Mouse (Mus musculus) CH12F3 (cell line): Measurements from ENCODE around the gene Prkca.

ENCODE experiments used
- in situ Hi-C: fragments of 300-500 bp; cut with MboI; formaldehyde crosslinking; loops from 2 replicates; pipeline ENCODE4 v1.14.3; 2020; ENCODE audit warnings: low sequenced_read_pairs

Gene Prkca

GRCm38 (mm10) chr11:107969943-107970342, 373.8 kb downstream of the Prkca start:
- in situ Hi-C loops, result no loop called here

GRCm38 (mm10) chr11:107968147-107968546, 375.6 kb downstream of the Prkca start:
- in situ Hi-C loops, result no loop called here

- in situ Hi-C loops, result no loop called here
Measured at GRCm38 (mm10) chr11:107966229-107966628, 377.5 kb downstream of the Prkca start.

- in situ Hi-C loops, result no loop called here
Measured at GRCm38 (mm10) chr11:107965449-107965848, 378.3 kb downstream of the Prkca start.

GRCm38 (mm10) chr11:107957566-107958350, 386.0 kb downstream of the Prkca start:
- in situ Hi-C loops, result no loop called here

GRCm38 (mm10) chr11:107955191-107956062, 388.3 kb downstream of the Prkca start:
- in situ Hi-C loops, result no loop called here

GRCm38 (mm10) chr11:107951431-107951830, 392.3 kb downstream of the Prkca start:
- in situ Hi-C loops, result no loop called here

- in situ Hi-C loops, result no loop called here
Measured at GRCm38 (mm10) chr11:107950658-107951057, 393.1 kb downstream of the Prkca start.

- in situ Hi-C loops, result no loop called here
Measured at GRCm38 (mm10) chr11:107950211-107950610, 393.5 kb downstream of the Prkca start.

GRCm38 (mm10) chr11:107947951-107948350, 395.8 kb downstream of the Prkca start:
- in situ Hi-C loops, result no loop called here

GRCm38 (mm10) chr11:107946823-107947222, 396.9 kb downstream of the Prkca start:
- in situ Hi-C loops, result no loop called here

- in situ Hi-C loops, result no loop called here
Measured at GRCm38 (mm10) chr11:107936929-107937328, 406.8 kb downstream of the Prkca start.

GRCm38 (mm10) chr11:107931721-107932120, 412.0 kb downstream of the Prkca start:
- in situ Hi-C loops, result no loop called here

- in situ Hi-C loops, result no loop called here
Measured at GRCm38 (mm10) chr11:107931288-107931687, 412.4 kb downstream of the Prkca start.

- in situ Hi-C loops, result no loop called here
Measured at GRCm38 (mm10) chr11:107929712-107930111, 414.0 kb downstream of the Prkca start.

- in situ Hi-C loops, result no loop called here
Measured at GRCm38 (mm10) chr11:107919852-107920508, 423.7 kb downstream of the Prkca start.

GRCm38 (mm10) chr11:107917721-107918235, 425.9 kb downstream of the Prkca start:
- in situ Hi-C loops, result no loop called here

GRCm38 (mm10) chr11:107914634-107915226, 429.0 kb downstream of the Prkca start, which contains the start of gene Cacng5:
Cacng5 (minus strand) TSS chr11:107915055.
- in situ Hi-C loops, result no loop called here

GRCm38 (mm10) chr11:107913317-107913716, 430.4 kb downstream of the Prkca start:
- in situ Hi-C loops, result no loop called here

GRCm38 (mm10) chr11:107905364-107905763, 438.4 kb downstream of the Prkca start:
- in situ Hi-C loops, result no loop called here
